Mouse (Mus musculus) liver, embryonic 13.5 days (tissue): Measurements from ENCODE around the gene Pfkfb4. TPM values are rescaled to one million over a fixed set of nuclear protein-coding genes. Genes with fewer than 3 reads are reported as not detected.

ENCODE experiments used
- ATAC-seq: fragments of 200-750 bp; cut with Nextera tagmentation; 2 replicates; pipeline ENCODE4 v1.8.0; 2017; ENCODE audit warnings: low read depth, mild to moderate bottlenecking, moderate number of reproducible peaks, moderate library complexity
- DNase-seq: peaks from one replicate; pipeline ENCODE4 v3.0.0; 2022
- H3K27ac ChIP-seq: fragments of 300-500 bp; sonication (generic); 2 replicates; pipeline ENCODE4 v1.5.1; 2015; ENCODE audit warnings: moderate library complexity, mild to moderate bottlenecking, inconsistent platforms
- H3K27me3 ChIP-seq: fragments of 300-500 bp; sonication (generic); 2 replicates; pipeline ENCODE4 v1.6.1; 2015; ENCODE audit warnings: mild to moderate bottlenecking, inconsistent platforms
- H3K36me3 ChIP-seq: fragments of 300-500 bp; sonication (generic); 2 replicates; pipeline ENCODE4 v1.6.1; 2015; ENCODE audit warnings: mild to moderate bottlenecking, inconsistent platforms
- H3K4me1 ChIP-seq: fragments of 300-500 bp; sonication (generic); replicated peaks from 2 replicates; pipeline ENCODE4 v1.6.1; 2015; ENCODE audit warnings: inconsistent platforms
- H3K4me2 ChIP-seq: fragments of 300-500 bp; sonication (generic); 2 replicates; pipeline ENCODE4 v1.6.1; 2015; ENCODE audit warnings: inconsistent platforms, mild to moderate bottlenecking, moderate library complexity
- H3K4me3 ChIP-seq: fragments of 300-500 bp; sonication (generic); replicated peaks from 2 replicates; pipeline ENCODE4 v1.5.1; 2015; ENCODE audit warnings: mild to moderate bottlenecking, inconsistent platforms
- H3K9ac ChIP-seq: fragments of 300-500 bp; sonication (generic); 2 replicates; pipeline ENCODE4 v1.6.1; 2015; ENCODE audit warnings: mild to moderate bottlenecking, inconsistent platforms
- H3K9me3 ChIP-seq: fragments of 300-500 bp; sonication (generic); replicated peaks from 2 replicates; pipeline ENCODE4 v1.6.1; 2016; ENCODE audit warnings: inconsistent platforms
- WGBS: fragments of 180-500 bp; shearing (Covaris S2); methylation state at CpG from one replicate; pipeline ENCODE4 v1.1.7; 2015; ENCODE audit not compliant: insufficient replicate concordance; 5-methylcytosine and 5-hydroxymethylcytosine counted together
- polyA plus RNA-seq: library from polyadenylated mRNA; unstranded; fragments of >200 nt; fragmentation: Nextera tagmentation; extraction: Ambion mirVana; gene quantifications from 2 replicates; pipeline ENCODE4 v1.2.1, GENCODE M21; 2015

Gene Pfkfb4
- polyA plus RNA-seq, 1 experiment from 2014 or later = 2.3 TPM

- ATAC-seq = peak; percentile 52; the same call in 1 of the 2 replicates
- Histone ChIP-seq H3K9me3 (no peaks in the 10 kb centered on the region), H3K4me3 (peak overlapping the region; percentile 62), H3K27me3 (peaks cover 19% of the 10 kb centered on the region), H3K36me3 (no peaks in the 10 kb centered on the region), H3K27ac (no peak overlapping the region), H3K4me2 (peak overlapping the region; percentile 74), H3K9ac (peak overlapping the region; percentile 42), H3K4me1 (peaks cover 34% of the 10 kb centered on the region)
- 21% methylated on average over 8 of the region's 8 CpGs for WGBS
- no peak for DNase-seq
These were observed 47.4 kb downstream of the Pfkfb4 start for GRCm38 (mm10) chr9:109038901-109039364.

- H3K36me3 ChIP-seq = no peaks in the 10 kb centered on the region
- no peak for ATAC-seq
- no peak overlapping the region for H3K4me3 ChIP-seq
These were observed 48.1 kb downstream of the Pfkfb4 start for GRCm38 (mm10) chr9:109039681-109040080.

GRCm38 (mm10) chr9:109040216-109040615, 48.6 kb downstream of the Pfkfb4 start:
- H3K4me2 ChIP-seq = no peak overlapping the region
- no peak overlapping the region for H3K9ac ChIP-seq
- DNase-seq (no peak), ATAC-seq (no peak)
- H3K27ac ChIP-seq = no peak overlapping the region
- H3K36me3 ChIP-seq = no peaks in the 10 kb centered on the region
- H3K9me3 ChIP-seq = no peaks in the 10 kb centered on the region
- 71% methylated on average over 8 of the region's 8 CpGs for WGBS
- no peak overlapping the region for H3K4me3 ChIP-seq
- peaks cover 19% of the 10 kb centered on the region for H3K27me3 ChIP-seq
- H3K4me1 ChIP-seq = peaks cover 34% of the 10 kb centered on the region

More at GRCm38 (mm10) chr9:109039681-109040080, 48.1 kb downstream of the Pfkfb4 start:
- Histone ChIP-seq H3K4me1 (peaks cover 34% of the 10 kb centered on the region), H3K9ac (no peak overlapping the region), H3K4me2 (peak overlapping the region; percentile 74), H3K9me3 (no peaks in the 10 kb centered on the region), H3K27ac (no peak overlapping the region), H3K27me3 (peaks cover 19% of the 10 kb centered on the region)
- DNase-seq = no peak
- WGBS = 64% methylated on average over 4 of the region's 4 CpGs

- 45% methylated on average over 6 of the region's 6 CpGs for WGBS
- no peak overlapping the region for H3K27ac ChIP-seq
- no peak overlapping the region for H3K4me3 ChIP-seq
- H3K4me1 ChIP-seq = peaks cover 34% of the 10 kb centered on the region
- ATAC-seq (no peak), DNase-seq (no peak)
- no peak overlapping the region for H3K9ac ChIP-seq
- peaks cover 19% of the 10 kb centered on the region for H3K27me3 ChIP-seq
- no peak overlapping the region for H3K4me2 ChIP-seq
- no peaks in the 10 kb centered on the region for H3K36me3 ChIP-seq
- no peaks in the 10 kb centered on the region for H3K9me3 ChIP-seq
These were observed 49.3 kb downstream of the Pfkfb4 start for GRCm38 (mm10) chr9:109040906-109041305.

- Histone ChIP-seq H3K36me3 (no peaks in the 10 kb centered on the region), H3K27me3 (peaks cover 19% of the 10 kb centered on the region), H3K4me2 (no peak overlapping the region), H3K9me3 (no peaks in the 10 kb centered on the region), H3K4me1 (peaks cover 34% of the 10 kb centered on the region), H3K4me3 (no peak overlapping the region), H3K27ac (no peak overlapping the region), H3K9ac (no peak overlapping the region)
- no peak for DNase-seq
- ATAC-seq = no peak
- WGBS = 72% methylated on average over 7 of the region's 7 CpGs
These were observed 49.8 kb downstream of the Pfkfb4 start for GRCm38 (mm10) chr9:109041351-109041750.

DNA sequence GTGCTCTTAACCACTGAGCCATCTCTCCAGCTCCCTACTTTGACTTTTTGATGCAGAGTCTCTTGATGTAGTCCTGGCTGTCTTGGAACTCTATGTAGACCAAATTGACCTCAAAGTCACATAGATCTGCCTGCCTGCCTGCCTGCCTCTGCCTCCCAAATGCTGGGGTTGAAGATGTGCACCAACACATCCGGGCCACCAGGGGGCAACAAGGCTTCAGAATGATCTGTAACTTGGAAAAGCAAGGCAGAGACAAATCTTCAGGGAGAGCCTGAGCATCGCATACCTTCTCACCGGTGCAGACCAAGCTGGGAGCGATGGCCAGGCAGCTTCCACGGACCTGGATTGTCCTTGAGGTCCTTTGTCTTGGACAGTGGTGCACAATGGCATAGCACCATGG, 54.7 kb downstream of the Pfkfb4 start:
- Histone ChIP-seq H3K4me3 (no peak overlapping the region), H3K9me3 (no peaks in the 10 kb centered on the region), H3K27me3 (no peaks in the 10 kb centered on the region), H3K9ac (no peak overlapping the region), H3K4me2 (no peak overlapping the region), H3K36me3 (no peaks in the 10 kb centered on the region), H3K4me1 (peaks cover 10% of the 10 kb centered on the region), H3K27ac (no peak overlapping the region)
- WGBS = 39% methylated on average over 5 of the region's 5 CpGs
- DNase-seq = peak; percentile 50
- ATAC-seq = peak; percentile 39; the same call in 1 of the 2 replicates

DNA sequence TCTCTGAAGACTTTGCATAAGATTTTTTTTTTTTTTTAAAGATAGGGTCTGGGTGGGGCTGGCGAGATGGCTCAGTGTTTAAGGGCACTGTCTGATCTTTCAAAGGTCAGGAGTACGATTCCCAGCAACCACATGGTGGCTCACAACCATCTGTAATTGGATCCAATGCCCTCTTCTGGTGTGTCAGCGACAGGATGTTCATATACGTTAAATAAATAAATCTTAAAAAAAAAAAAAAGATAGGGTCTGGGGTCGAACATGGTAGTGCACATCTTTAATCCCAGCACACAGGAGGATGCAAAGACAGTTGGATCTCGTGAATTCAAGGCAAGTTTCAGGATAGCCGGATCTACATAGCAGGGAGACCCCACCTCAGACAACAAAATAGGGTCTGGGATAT, 57.7 kb downstream of the Pfkfb4 start:
- H3K36me3 ChIP-seq = no peaks in the 10 kb centered on the region
- ATAC-seq = no peak
- H3K27ac ChIP-seq = no peak overlapping the region
- no peak overlapping the region for H3K9ac ChIP-seq
- DNase-seq = no peak
- 55% methylated on average over 7 of the region's 7 CpGs for WGBS
- no peak overlapping the region for H3K4me3 ChIP-seq
- H3K4me2 ChIP-seq = no peak overlapping the region
- H3K27me3 ChIP-seq = no peaks in the 10 kb centered on the region
- no peaks in the 10 kb centered on the region for H3K9me3 ChIP-seq
- H3K4me1 ChIP-seq = peaks cover 17% of the 10 kb centered on the region

DNA sequence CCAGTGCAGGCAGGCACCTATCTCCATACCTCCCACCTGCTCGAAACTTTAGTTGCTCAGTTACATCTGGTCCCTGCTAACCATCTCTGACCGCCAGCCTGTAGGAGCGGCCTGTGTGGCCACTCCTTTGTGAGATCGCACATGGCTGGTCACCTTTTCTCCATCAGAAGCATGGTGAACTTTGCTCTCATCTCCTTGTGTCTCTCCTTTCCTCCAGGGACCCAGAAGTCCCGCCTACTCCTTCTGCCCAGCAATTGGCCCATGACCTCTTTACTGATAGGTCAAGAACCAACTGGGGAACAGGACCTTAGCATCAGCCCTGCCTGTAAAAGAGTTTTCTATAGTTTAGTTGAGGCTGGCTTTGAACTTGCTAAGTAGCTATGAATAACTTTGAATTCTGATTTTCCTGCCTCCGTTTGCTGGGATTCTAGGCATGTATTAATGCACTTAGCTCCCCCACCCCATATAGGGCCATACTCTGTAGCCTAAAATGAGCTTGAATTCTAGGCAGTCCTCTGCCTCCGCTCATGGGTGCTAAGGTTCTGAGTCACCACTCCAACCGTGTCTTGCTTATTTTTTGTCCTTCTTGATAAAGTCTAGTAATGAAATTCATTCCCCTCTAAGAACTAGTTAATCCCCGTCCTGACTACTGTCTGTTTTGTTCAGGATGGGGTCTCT, 58.6 kb downstream of the Pfkfb4 start:
- no peak overlapping the region for H3K27ac ChIP-seq
- no peak; the same call in 1 of the 2 replicates for ATAC-seq
- DNase-seq = no peak
- H3K9me3 ChIP-seq = no peaks in the 10 kb centered on the region
- peaks cover 25% of the 10 kb centered on the region for H3K4me1 ChIP-seq
- WGBS = 71% methylated on average over 9 of the region's 9 CpGs
- H3K9ac ChIP-seq = no peak overlapping the region; the same call in 1 of the 2 replicates
- H3K4me3 ChIP-seq = no peak overlapping the region
- H3K36me3 ChIP-seq = no peaks in the 10 kb centered on the region
- no peak overlapping the region for H3K4me2 ChIP-seq
- no peaks in the 10 kb centered on the region for H3K27me3 ChIP-seq

- Histone ChIP-seq H3K27ac (no peak overlapping the region), H3K4me2 (no peak overlapping the region), H3K4me3 (no peak overlapping the region), H3K4me1 (peaks cover 30% of the 10 kb centered on the region), H3K36me3 (no peaks in the 10 kb centered on the region), H3K9ac (no peak overlapping the region), H3K27me3 (no peaks in the 10 kb centered on the region), H3K9me3 (no peaks in the 10 kb centered on the region)
- WGBS = 59% methylated on average over 3 of the region's 3 CpGs
- DNase-seq (no peak), ATAC-seq (no peak)
These were observed 59.1 kb downstream of the Pfkfb4 start for GRCm38 (mm10) chr9:109050674-109050997.

DNA sequence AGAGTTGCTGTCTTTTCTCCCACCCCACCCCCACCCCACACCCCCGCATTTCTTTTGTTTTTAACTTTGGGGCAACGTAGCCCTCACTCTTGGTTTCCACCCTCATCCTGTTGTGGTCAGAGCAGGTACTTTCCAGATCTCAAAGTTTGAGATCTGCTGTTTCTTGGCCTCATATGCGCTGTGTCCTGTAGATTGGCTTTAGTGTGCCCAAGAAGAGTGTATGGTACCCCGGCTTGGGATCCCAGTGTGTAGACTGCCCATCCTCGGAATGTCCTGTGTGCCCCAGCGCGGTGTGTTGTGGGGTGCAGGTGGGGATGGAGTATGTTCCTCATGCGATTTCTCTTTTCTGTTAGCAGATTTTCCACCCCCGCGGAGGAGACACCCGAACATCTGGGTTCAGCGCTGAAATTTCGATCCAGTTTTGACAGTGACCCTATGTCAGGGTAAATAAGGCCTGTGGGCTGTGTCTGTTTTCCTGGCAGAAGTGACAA, 59.5 kb downstream of the Pfkfb4 start:
- ATAC-seq = no peak
- Histone ChIP-seq H3K4me3 (no peak overlapping the region), H3K27ac (no peak overlapping the region), H3K4me1 (peaks cover 34% of the 10 kb centered on the region), H3K9me3 (no peaks in the 10 kb centered on the region), H3K36me3 (peaks cover under 1% of the 10 kb centered on the region; the same call in 1 of the 2 replicates), H3K27me3 (no peaks in the 10 kb centered on the region), H3K9ac (no peak overlapping the region), H3K4me2 (no peak overlapping the region)
- no peak for DNase-seq
- 72% methylated on average over 13 of the region's 13 CpGs for WGBS

- Histone ChIP-seq H3K27me3 (no peaks in the 10 kb centered on the region), H3K9me3 (no peaks in the 10 kb centered on the region), H3K9ac (no peak overlapping the region), H3K27ac (no peak overlapping the region), H3K4me1 (peaks cover 37% of the 10 kb centered on the region), H3K4me2 (no peak overlapping the region), H3K4me3 (no peak overlapping the region), H3K36me3 (peaks cover 8% of the 10 kb centered on the region)
- WGBS = 72% methylated on average over 10 of the region's 10 CpGs
- no peak for DNase-seq
- no peak for ATAC-seq
These were observed 60.3 kb downstream of the Pfkfb4 start for GRCm38 (mm10) chr9:109051651-109052489.
